Mouse (Mus musculus) limb, embryonic 13.5 days (tissue): ENCODE measurements around the gene Tox3. TPM values are rescaled to one million over a fixed set of nuclear protein-coding genes. Genes with fewer than 3 reads are reported as not detected.
A peak's percentile ranks its signal among the peaks of the same experiment; 100 is the strongest.

Source experiments
- ATAC-seq: fragments of 200-750 bp; cut with Nextera tagmentation; 2 replicates; pipeline ENCODE4 v1.8.0; 2017; ENCODE audit warnings: low read depth, moderate number of reproducible peaks, moderate TSS enrichment; ENCODE audit not compliant: low FRiP score
- H3K27ac ChIP-seq: fragments of 300-500 bp; sonication (generic); 2 replicates; pipeline ENCODE4 v1.5.1; 2015; ENCODE audit warnings: inconsistent platforms, mild to moderate bottlenecking, moderate library complexity
- H3K27me3 ChIP-seq: fragments of 300-500 bp; sonication (generic); 2 replicates; pipeline ENCODE4 v1.6.1; 2015; ENCODE audit warnings: mild to moderate bottlenecking, inconsistent platforms
- H3K36me3 ChIP-seq: fragments of 300-500 bp; sonication (generic); 2 replicates; pipeline ENCODE4 v1.6.1; 2015; ENCODE audit warnings: inconsistent platforms, mild to moderate bottlenecking, moderate library complexity
- H3K4me1 ChIP-seq: fragments of 300-500 bp; sonication (generic); 2 replicates; pipeline ENCODE4 v1.6.1; 2015; ENCODE audit warnings: inconsistent platforms
- H3K4me2 ChIP-seq: fragments of 300-500 bp; sonication (generic); replicated peaks from 2 replicates; pipeline ENCODE4 v1.6.1; 2015; ENCODE audit warnings: inconsistent platforms, mild to moderate bottlenecking, moderate library complexity
- H3K4me3 ChIP-seq: fragments of 300-500 bp; sonication (generic); 2 replicates; pipeline ENCODE4 v1.5.1; 2015; ENCODE audit warnings: moderate library complexity, mild to moderate bottlenecking, inconsistent platforms
- H3K9ac ChIP-seq: fragments of 300-500 bp; sonication (generic); 2 replicates; pipeline ENCODE4 v1.6.1; 2015; ENCODE audit warnings: mild to moderate bottlenecking, inconsistent platforms
- H3K9me3 ChIP-seq: fragments of 300-500 bp; sonication (generic); 2 replicates; pipeline ENCODE4 v1.6.1; 2016; ENCODE audit warnings: inconsistent platforms
- WGBS: fragments of 180-500 bp; shearing (Covaris S2); methylation state at CpG from one replicate; pipeline ENCODE4 v1.1.7; 2015; 5-methylcytosine and 5-hydroxymethylcytosine counted together
- polyA plus RNA-seq: library from polyadenylated mRNA; unstranded; fragments of >200 nt; fragmentation: Nextera tagmentation; extraction: Ambion mirVana; gene quantifications from 2 replicates; pipeline ENCODE4 v1.2.1, GENCODE M21; 2015

Gene Tox3
- polyA plus RNA-seq, 1 experiment from 2014 or later: 7.4 TPM

GRCm38 (mm10) chr8:90266239-90266638, 81.9 kb downstream of the Tox3 start:
- Histone ChIP-seq H3K4me1 (peaks cover 13% of the 10 kb centered on the region), H3K9ac (no peak overlapping the region), H3K27me3 (peaks cover 45% of the 10 kb centered on the region), H3K36me3 (no peaks in the 10 kb centered on the region), H3K9me3 (no peaks in the 10 kb centered on the region), H3K4me3 (no peak overlapping the region), H3K27ac (no peak overlapping the region), H3K4me2 (no peak overlapping the region)
- ATAC-seq: no peak
- 71% methylated on average over 8 of the region's 8 CpGs for WGBS

GRCm38 (mm10) chr8:90254158-90254867, 93.8 kb downstream of the Tox3 start:
- no peaks in the 10 kb centered on the region for H3K9me3 ChIP-seq
- no peak overlapping the region for H3K4me2 ChIP-seq
- H3K36me3 ChIP-seq: peaks cover 12% of the 10 kb centered on the region
- WGBS: 58% methylated on average over 11 of the region's 11 CpGs
- ATAC-seq: no peak
- no peak overlapping the region for H3K9ac ChIP-seq
- peaks cover 7% of the 10 kb centered on the region for H3K4me1 ChIP-seq
- H3K27me3 ChIP-seq: peaks cover 60% of the 10 kb centered on the region
- no peak overlapping the region for H3K4me3 ChIP-seq
- H3K27ac ChIP-seq: no peak overlapping the region

- H3K27me3 ChIP-seq: peaks cover 41% of the 10 kb centered on the region
- 92% methylated on average over 8 of the region's 8 CpGs for WGBS
- peaks cover 16% of the 10 kb centered on the region for H3K36me3 ChIP-seq
- no peak overlapping the region for H3K4me3 ChIP-seq
- H3K4me2 ChIP-seq: no peak overlapping the region
- no peak overlapping the region for H3K27ac ChIP-seq
- no peak for ATAC-seq
- no peak overlapping the region for H3K9ac ChIP-seq
- no peaks in the 10 kb centered on the region for H3K9me3 ChIP-seq
- H3K4me1 ChIP-seq: peaks cover 7% of the 10 kb centered on the region; the same call in 1 of the 2 replicates
Measured at GRCm38 (mm10) chr8:90246357-90246756, 101.8 kb downstream of the Tox3 start.

- ATAC-seq: no peak
- H3K4me1 ChIP-seq: peaks cover 12% of the 10 kb centered on the region; the same call in 1 of the 2 replicates
- H3K36me3 ChIP-seq: peaks cover 14% of the 10 kb centered on the region
- 86% methylated on average over 3 of the region's 3 CpGs for WGBS
- H3K27me3 ChIP-seq: peaks cover 36% of the 10 kb centered on the region
- H3K4me3 ChIP-seq: no peak overlapping the region
- H3K9me3 ChIP-seq: no peaks in the 10 kb centered on the region
- H3K27ac ChIP-seq: no peak overlapping the region
- no peak overlapping the region for H3K4me2 ChIP-seq
- H3K9ac ChIP-seq: no peak overlapping the region
Measured at GRCm38 (mm10) chr8:90245828-90246227, 102.3 kb downstream of the Tox3 start.

DNA sequence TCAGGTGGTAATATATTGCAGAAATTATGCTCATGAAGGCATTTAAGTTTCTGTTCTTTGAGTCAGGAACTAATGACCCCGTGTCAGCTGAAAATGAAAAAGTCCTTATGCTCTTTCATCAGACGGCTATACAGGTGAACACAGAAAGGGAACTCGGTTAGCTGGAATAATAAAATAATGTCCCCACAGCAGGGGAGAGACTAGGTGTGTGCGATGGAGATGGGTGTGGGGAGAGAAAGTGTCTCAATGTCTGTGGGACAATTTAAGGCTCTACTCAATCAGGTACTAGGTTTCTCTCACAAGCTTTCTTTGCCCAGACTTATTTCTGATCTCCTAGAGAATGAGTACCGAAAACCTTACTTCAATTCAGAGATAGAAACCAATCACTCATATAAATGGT, 103.0 kb downstream of the Tox3 start:
- no peak overlapping the region for H3K27ac ChIP-seq
- H3K4me3 ChIP-seq: no peak overlapping the region
- H3K4me2 ChIP-seq: no peak overlapping the region
- no peaks in the 10 kb centered on the region for H3K9me3 ChIP-seq
- peaks cover 14% of the 10 kb centered on the region for H3K36me3 ChIP-seq
- no peak overlapping the region for H3K9ac ChIP-seq
- peaks cover 15% of the 10 kb centered on the region; the same call in 1 of the 2 replicates for H3K4me1 ChIP-seq
- peaks cover 33% of the 10 kb centered on the region for H3K27me3 ChIP-seq
- no peak for ATAC-seq
- 57% methylated on average over 5 of the region's 5 CpGs for WGBS

GRCm38 (mm10) chr8:90244458-90245145, 103.5 kb downstream of the Tox3 start:
- ATAC-seq: peak; percentile 79

DNA sequence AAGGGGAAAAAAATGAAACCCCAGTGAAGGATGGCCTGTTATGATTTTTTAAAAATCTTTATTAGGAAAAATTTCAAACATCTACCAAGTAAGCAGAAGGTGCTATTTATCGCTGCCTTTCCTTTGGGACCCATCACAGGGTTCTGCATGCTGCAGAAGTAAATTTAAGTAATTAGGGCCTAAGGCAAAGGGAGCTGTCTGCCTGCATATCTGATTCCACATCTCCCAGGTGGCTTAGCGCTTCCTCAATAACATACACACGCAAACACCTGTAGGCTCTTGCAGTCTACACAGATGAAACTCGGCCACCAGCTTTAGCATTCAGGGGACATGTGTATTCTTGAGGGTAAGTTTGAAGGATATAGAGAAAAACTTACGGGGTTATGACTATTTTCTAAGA, 104.2 kb downstream of the Tox3 start:
- 83% methylated on average over 5 of the region's 5 CpGs for WGBS
- Histone ChIP-seq H3K4me2 (no peak overlapping the region), H3K27me3 (peaks cover 29% of the 10 kb centered on the region), H3K4me1 (peaks cover 20% of the 10 kb centered on the region; the same call in 1 of the 2 replicates), H3K36me3 (peaks cover 13% of the 10 kb centered on the region), H3K9ac (no peak overlapping the region), H3K4me3 (no peak overlapping the region), H3K27ac (no peak overlapping the region), H3K9me3 (no peaks in the 10 kb centered on the region)
- ATAC-seq: no peak

More at GRCm38 (mm10) chr8:90244458-90245145, 103.5 kb downstream of the Tox3 start:
- Histone ChIP-seq H3K4me2 (no peak overlapping the region), H3K9ac (no peak overlapping the region), H3K36me3 (peaks cover 14% of the 10 kb centered on the region), H3K4me1 (peaks cover 20% of the 10 kb centered on the region; the same call in 1 of the 2 replicates), H3K27ac (no peak overlapping the region), H3K9me3 (no peaks in the 10 kb centered on the region), H3K27me3 (peaks cover 31% of the 10 kb centered on the region), H3K4me3 (no peak overlapping the region)
- WGBS: 46% methylated on average over 10 of the region's 10 CpGs

DNA sequence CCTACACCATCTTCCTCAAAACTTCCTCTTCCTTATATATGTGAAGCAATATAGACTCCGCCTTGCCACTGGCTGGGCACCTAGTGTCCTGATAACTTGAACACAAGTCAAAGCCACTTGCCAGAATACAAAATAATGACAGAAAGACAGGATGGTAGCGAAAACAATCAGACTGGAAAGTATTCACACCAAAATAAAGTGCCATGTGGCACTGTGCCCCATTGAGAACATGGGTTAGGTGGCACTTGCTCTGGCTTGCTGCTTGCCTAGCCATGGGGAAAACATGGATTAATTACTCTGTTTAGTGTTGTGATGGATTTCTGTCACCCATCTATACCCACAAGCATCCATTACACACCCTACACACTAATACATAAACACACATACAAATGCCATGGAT, 105.8 kb downstream of the Tox3 start:
- WGBS: 92% methylated on average over 2 of the region's 2 CpGs
- Histone ChIP-seq H3K4me2 (no peak overlapping the region), H3K27ac (no peak overlapping the region), H3K27me3 (peaks cover 20% of the 10 kb centered on the region; the same call in 1 of the 2 replicates), H3K36me3 (no peaks in the 10 kb centered on the region), H3K4me1 (peaks cover 20% of the 10 kb centered on the region; the same call in 1 of the 2 replicates), H3K9me3 (no peaks in the 10 kb centered on the region), H3K4me3 (no peak overlapping the region), H3K9ac (no peak overlapping the region)
- ATAC-seq: no peak

DNA sequence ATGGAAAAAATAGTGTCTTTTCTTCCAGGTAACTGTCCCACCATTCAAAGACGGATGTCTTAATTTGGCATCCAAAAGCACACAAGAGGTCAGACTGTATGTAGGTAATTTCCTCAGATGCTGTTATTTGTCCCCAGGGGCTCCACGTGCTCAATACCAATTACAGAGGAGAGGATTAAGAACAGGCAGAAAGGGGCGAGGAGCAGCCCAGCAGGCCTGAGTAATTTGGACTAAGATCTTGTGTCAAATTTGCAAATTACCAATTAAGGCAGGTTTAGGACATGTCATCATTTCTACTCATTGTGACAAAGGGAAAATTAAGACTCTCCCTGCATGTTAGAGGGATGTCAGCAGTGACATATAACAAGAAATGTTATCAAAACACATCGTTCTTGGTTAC, 106.7 kb downstream of the Tox3 start:
- H3K4me1 ChIP-seq: peaks cover 20% of the 10 kb centered on the region; the same call in 1 of the 2 replicates
- H3K4me3 ChIP-seq: no peak overlapping the region
- peaks cover 20% of the 10 kb centered on the region; the same call in 1 of the 2 replicates for H3K27me3 ChIP-seq
- H3K27ac ChIP-seq: no peak overlapping the region
- H3K9ac ChIP-seq: no peak overlapping the region
- H3K36me3 ChIP-seq: no peaks in the 10 kb centered on the region
- no peak overlapping the region for H3K4me2 ChIP-seq
- no peak for ATAC-seq
- WGBS: 33% methylated on average over 4 of the region's 4 CpGs
- no peaks in the 10 kb centered on the region for H3K9me3 ChIP-seq

DNA sequence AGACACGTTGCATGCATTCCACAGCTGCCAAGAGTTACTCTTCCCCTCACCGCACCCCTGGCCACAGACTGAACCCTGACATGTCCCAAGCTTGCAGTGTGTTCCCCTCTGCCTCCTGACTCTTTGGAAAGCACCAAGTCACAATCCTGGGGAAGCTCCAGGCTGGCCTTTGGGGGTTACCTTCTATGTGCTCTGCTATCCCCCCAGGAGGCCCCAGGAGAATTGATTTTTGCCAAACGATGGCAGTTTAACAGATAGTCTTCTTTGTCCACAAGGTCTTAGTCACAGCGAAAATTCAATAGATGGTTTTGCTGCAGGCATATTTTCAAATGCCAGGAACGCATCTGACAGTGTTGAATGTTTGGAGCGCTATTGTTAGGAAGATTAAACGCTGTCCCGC, 115.6 kb downstream of the Tox3 start:
- Histone ChIP-seq H3K9ac (no peak overlapping the region), H3K4me2 (no peak overlapping the region), H3K27me3 (peaks cover 4% of the 10 kb centered on the region; the same call in 1 of the 2 replicates), H3K4me1 (no peaks in the 10 kb centered on the region), H3K4me3 (no peak overlapping the region), H3K36me3 (no peaks in the 10 kb centered on the region), H3K27ac (no peak overlapping the region), H3K9me3 (no peaks in the 10 kb centered on the region)
- ATAC-seq: no peak
- 70% methylated on average over 8 of the region's 8 CpGs for WGBS

DNA sequence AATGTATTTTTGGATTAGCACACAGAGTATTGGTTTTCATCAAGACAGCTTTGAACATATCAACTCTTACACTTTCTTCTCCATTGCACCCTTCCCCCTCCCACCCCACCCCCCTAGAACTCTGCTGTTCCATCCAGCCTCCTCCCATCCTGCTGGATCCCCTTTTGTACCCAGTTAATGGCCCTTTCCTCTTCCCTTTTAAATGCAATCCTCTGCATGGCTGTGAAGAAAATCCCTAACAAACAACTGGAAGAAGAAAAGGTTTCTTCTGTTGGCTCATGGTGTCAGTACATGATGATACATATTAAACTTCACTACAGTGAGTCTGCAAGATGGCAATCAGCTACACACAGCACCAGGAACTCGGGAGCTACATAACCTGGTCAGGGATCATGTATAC, 124.0 kb downstream of the Tox3 start:
- no peak overlapping the region for H3K4me2 ChIP-seq
- ATAC-seq: no peak
- no peaks in the 10 kb centered on the region for H3K27me3 ChIP-seq
- no peaks in the 10 kb centered on the region for H3K9me3 ChIP-seq
- 69% methylated on average over 1 of the region's 1 CpGs for WGBS
- no peak overlapping the region for H3K27ac ChIP-seq
- no peaks in the 10 kb centered on the region for H3K36me3 ChIP-seq
- H3K4me3 ChIP-seq: no peak overlapping the region
- no peaks in the 10 kb centered on the region for H3K4me1 ChIP-seq
- H3K9ac ChIP-seq: no peak overlapping the region
